Mouse (Mus musculus) G1E (cell line): ENCODE measurements around the gene 9430038I01Rik. TPM values are rescaled to one million over a fixed set of nuclear protein-coding genes. Genes with fewer than 3 reads are reported as not detected.

ENCODE experiments used
- ATAC-seq: 2 replicates; pipeline ENCODE4 v1.8.0; 2016; ENCODE audit warnings: mild to moderate bottlenecking; ENCODE audit not compliant: insufficient number of reproducible peaks, poor library complexity, low FRiP score, severe bottlenecking; ENCODE audit errors: extremely low read depth
- DNase-seq: peaks from one replicate; pipeline ENCODE4 v3.0.0; 2012; ENCODE audit warnings: low spot score
- H3K27me3 ChIP-seq: 2 replicates; pipeline ENCODE4 v1.6.1; 2012; ENCODE audit warnings: mild to moderate bottlenecking, low read length, inconsistent platforms; ENCODE audit not compliant: insufficient read depth
- H3K36me3 ChIP-seq: replicated peaks from 2 replicates; pipeline ENCODE3; 2012; ENCODE audit warnings: mild to moderate bottlenecking, inconsistent platforms
- H3K4me1 ChIP-seq: 2 replicates; pipeline ENCODE4 v1.6.1; 2012; ENCODE audit warnings: low read depth, low read length, inconsistent platforms, mixed read lengths; ENCODE audit not compliant: insufficient read depth
- H3K4me3 ChIP-seq: 2 replicates; pipeline ENCODE4 v1.5.1; 2012; ENCODE audit warnings: low read depth, mild to moderate bottlenecking, inconsistent platforms, low read length, moderate library complexity, mixed read lengths
- H3K9me3 ChIP-seq: replicated peaks from 2 replicates; pipeline ENCODE4 v1.6.1; 2012; ENCODE audit warnings: inconsistent platforms
- CTCF ChIP-seq: IDR thresholded peaks from 2 replicates; pipeline ENCODE4 v1.5.1; 2012; ENCODE audit warnings: low read depth, low read length, inconsistent platforms, mixed read lengths
- GATA1 ChIP-seq: IDR thresholded peaks from 2 replicates; pipeline ENCODE4 v1.6.1; 2012; ENCODE audit warnings: borderline replicate concordance, low read length, inconsistent platforms, mixed read lengths
- GATA2 ChIP-seq: IDR thresholded peaks from 2 replicates; pipeline ENCODE4 v1.6.1; 2012; ENCODE audit warnings: low read depth, low read length, inconsistent platforms, borderline replicate concordance
- POLR2AphosphoS5 ChIP-seq: IDR thresholded peaks from 2 replicates; pipeline ENCODE4 v1.6.1; 2012; ENCODE audit warnings: low read depth, low read length, inconsistent platforms; ENCODE audit not compliant: insufficient replicate concordance
- TAL1 ChIP-seq: conservative IDR thresholded peaks from 2 replicates; pipeline ENCODE4 v1.6.1; 2012; ENCODE audit warnings: low read depth, low read length, inconsistent platforms, mixed read lengths
- polyA plus RNA-seq: library from polyadenylated mRNA; stranded (reverse); fragments of >175 nt; gene quantifications from 2 replicates; pipeline ENCODE4 v1.2.3, GENCODE M21; 2012
- total RNA-seq, 2 experiments: library from RNA; stranded (forward) in 1 of 2; stranded (reverse) in 1 of 2; fragments of 200-1000 nt in 1 of 2; fragments of >200 nt in 1 of 2; fragmentation: Nextera tagmentation in 1 of 2; gene quantifications; 2 replicates each; pipeline ENCODE4 v1.2.3; 2014 to 2017

The 9430038I01Rik gene
- total and polyA plus RNA-seq, 3 experiments, result 2.7 to 18.3 (median 13.0) TPM

- no peaks in the 10 kb centered on the region for H3K4me1 ChIP-seq
- no peak for DNase-seq
- TF ChIP-seq TAL1 (no peak), GATA1 (no peak), GATA2 (no peak), POLR2AphosphoS5 (no peak), CTCF (no peak)
- H3K4me3 ChIP-seq, result no peak overlapping the region
- ATAC-seq, result no peak
- H3K27me3 ChIP-seq, result no peaks in the 10 kb centered on the region
- H3K36me3 ChIP-seq, result peaks cover 8% of the 10 kb centered on the region
- peaks cover 5% of the 10 kb centered on the region for H3K9me3 ChIP-seq
These were observed 35.6 kb downstream of the 9430038I01Rik start for GRCm38 (mm10) chr7:137374996-137375395.

- no peak overlapping the region for H3K4me3 ChIP-seq
- H3K9me3 ChIP-seq, result peaks cover 19% of the 10 kb centered on the region
- no peaks in the 10 kb centered on the region for H3K27me3 ChIP-seq
- H3K36me3 ChIP-seq, result peaks cover 8% of the 10 kb centered on the region
- ATAC-seq (no peak), DNase-seq (no peak)
- H3K4me1 ChIP-seq, result no peaks in the 10 kb centered on the region
- TF ChIP-seq POLR2AphosphoS5 (no peak), TAL1 (no peak), GATA1 (no peak), GATA2 (no peak), CTCF (no peak)
These were observed 38.8 kb downstream of the 9430038I01Rik start for GRCm38 (mm10) chr7:137371770-137372169.

GRCm38 (mm10) chr7:137370175-137370574, 40.4 kb downstream of the 9430038I01Rik start:
- TF ChIP-seq GATA2 (no peak), TAL1 (no peak), CTCF (no peak), GATA1 (no peak), POLR2AphosphoS5 (no peak)
- H3K36me3 ChIP-seq, result peaks cover 3% of the 10 kb centered on the region
- H3K4me1 ChIP-seq, result no peaks in the 10 kb centered on the region
- ATAC-seq (no peak), DNase-seq (no peak)
- no peak overlapping the region for H3K4me3 ChIP-seq
- peaks cover 32% of the 10 kb centered on the region for H3K9me3 ChIP-seq
- H3K27me3 ChIP-seq, result no peaks in the 10 kb centered on the region

- no peaks in the 10 kb centered on the region for H3K36me3 ChIP-seq
- H3K4me3 ChIP-seq, result no peak overlapping the region
- H3K9me3 ChIP-seq, result peaks cover 43% of the 10 kb centered on the region
- ATAC-seq, result no peak
- TF ChIP-seq TAL1, result no peak
- no peak for TF ChIP-seq GATA2
- TF ChIP-seq POLR2AphosphoS5, result no peak
- no peak for TF ChIP-seq GATA1
- no peak for TF ChIP-seq CTCF
- no peaks in the 10 kb centered on the region for H3K4me1 ChIP-seq
- DNase-seq, result no peak
- H3K27me3 ChIP-seq, result no peaks in the 10 kb centered on the region
These were observed 43.8 kb downstream of the 9430038I01Rik start for GRCm38 (mm10) chr7:137366736-137367135.

GRCm38 (mm10) chr7:137365056-137365455, 45.5 kb downstream of the 9430038I01Rik start:
- DNase-seq (no peak), ATAC-seq (no peak)
- H3K9me3 ChIP-seq, result peaks cover 44% of the 10 kb centered on the region
- no peaks in the 10 kb centered on the region for H3K27me3 ChIP-seq
- H3K36me3 ChIP-seq, result no peaks in the 10 kb centered on the region
- TF ChIP-seq CTCF (no peak), GATA2 (no peak), GATA1 (no peak)
- H3K4me1 ChIP-seq, result no peaks in the 10 kb centered on the region
- H3K4me3 ChIP-seq, result no peak overlapping the region

GRCm38 (mm10) chr7:137364571-137364970, 46.0 kb downstream of the 9430038I01Rik start:
- Histone ChIP-seq H3K36me3 (no peaks in the 10 kb centered on the region), H3K4me1 (no peaks in the 10 kb centered on the region), H3K27me3 (no peaks in the 10 kb centered on the region), H3K9me3 (peaks cover 43% of the 10 kb centered on the region), H3K4me3 (no peak overlapping the region)
- DNase-seq (no peak), ATAC-seq (no peak)
- TF ChIP-seq CTCF (no peak), POLR2AphosphoS5 (no peak), GATA2 (no peak), TAL1 (no peak)

GRCm38 (mm10) chr7:137346860-137347259, 63.7 kb downstream of the 9430038I01Rik start:
- Histone ChIP-seq H3K36me3 (no peaks in the 10 kb centered on the region), H3K4me1 (no peaks in the 10 kb centered on the region), H3K27me3 (no peaks in the 10 kb centered on the region), H3K4me3 (no peak overlapping the region), H3K9me3 (peaks cover 77% of the 10 kb centered on the region)
- no peak for ATAC-seq
- DNase-seq, result no peak
- TF ChIP-seq TAL1, result no peak
- no peak for TF ChIP-seq GATA2
- TF ChIP-seq CTCF, result no peak
- TF ChIP-seq POLR2AphosphoS5, result no peak
- no peak for TF ChIP-seq GATA1
